Mouse (Mus musculus): ENCODE data around the gene Ints6. TPM values are rescaled to one million over a fixed set of nuclear protein-coding genes. Genes with fewer than 3 reads are reported as not detected.

Ints6 gene
- 10 to 100 TPM; 10.8 to 11.9 TPM for total RNA-seq (2021)
- long read RNA-seq, experiment 1, partial matches to known transcripts = 0 of 5 reads
- long read RNA-seq, experiment 1, other reads (novel, unspliced or antisense) = 5 of 5 reads
- long read RNA-seq, experiment 2, partial matches to known transcripts = 1 of 12 reads
- long read RNA-seq, experiment 2, other reads (novel, unspliced or antisense) = 11 of 12 reads

DNA sequence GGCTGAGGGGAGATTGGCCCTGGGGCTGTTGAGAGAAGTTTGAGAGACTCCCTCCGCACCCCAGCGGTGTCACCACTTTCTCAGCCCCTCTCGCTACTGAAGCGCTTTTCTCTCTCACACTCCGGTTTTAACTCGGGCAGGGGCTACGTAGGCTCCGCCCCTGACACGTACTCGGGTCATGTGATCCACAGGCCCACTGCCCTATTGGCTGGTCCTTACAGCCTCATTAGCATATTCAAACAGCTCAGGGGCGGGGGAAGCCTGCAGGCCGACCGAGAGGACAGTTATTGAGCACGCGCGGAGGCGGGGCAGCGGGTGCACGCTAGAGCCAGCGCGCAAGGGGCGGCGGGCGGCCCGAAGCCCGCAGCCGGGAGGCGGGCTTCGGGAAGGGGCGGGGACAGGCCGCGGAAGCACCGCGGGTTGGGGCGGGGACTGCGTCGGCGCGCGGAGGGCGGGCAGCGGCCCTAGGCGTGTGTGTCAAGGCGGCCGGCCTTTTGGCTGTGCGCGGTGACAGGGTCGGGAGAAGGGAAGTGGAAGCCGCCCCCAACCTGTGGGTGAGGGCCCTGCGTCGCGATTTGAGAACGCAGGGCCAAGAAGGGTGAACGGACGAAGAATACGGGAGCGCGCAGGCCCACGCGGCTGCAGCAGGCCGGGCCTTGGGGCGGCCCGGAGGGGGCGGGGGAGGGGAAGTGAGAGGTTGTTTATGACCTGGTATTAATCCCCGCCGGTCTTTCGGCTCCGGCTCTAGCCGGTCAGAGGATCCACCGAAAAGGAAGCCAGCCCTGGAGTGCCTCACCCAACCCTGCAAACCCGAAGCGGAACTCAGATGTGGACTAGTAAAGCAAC lies at the start of gene Ints6:
TSS of gene Ints6 (minus strand) at position 134 of the 846 bp plus-strand sequence.
- DNase-seq = peak; percentile 99

DNA sequence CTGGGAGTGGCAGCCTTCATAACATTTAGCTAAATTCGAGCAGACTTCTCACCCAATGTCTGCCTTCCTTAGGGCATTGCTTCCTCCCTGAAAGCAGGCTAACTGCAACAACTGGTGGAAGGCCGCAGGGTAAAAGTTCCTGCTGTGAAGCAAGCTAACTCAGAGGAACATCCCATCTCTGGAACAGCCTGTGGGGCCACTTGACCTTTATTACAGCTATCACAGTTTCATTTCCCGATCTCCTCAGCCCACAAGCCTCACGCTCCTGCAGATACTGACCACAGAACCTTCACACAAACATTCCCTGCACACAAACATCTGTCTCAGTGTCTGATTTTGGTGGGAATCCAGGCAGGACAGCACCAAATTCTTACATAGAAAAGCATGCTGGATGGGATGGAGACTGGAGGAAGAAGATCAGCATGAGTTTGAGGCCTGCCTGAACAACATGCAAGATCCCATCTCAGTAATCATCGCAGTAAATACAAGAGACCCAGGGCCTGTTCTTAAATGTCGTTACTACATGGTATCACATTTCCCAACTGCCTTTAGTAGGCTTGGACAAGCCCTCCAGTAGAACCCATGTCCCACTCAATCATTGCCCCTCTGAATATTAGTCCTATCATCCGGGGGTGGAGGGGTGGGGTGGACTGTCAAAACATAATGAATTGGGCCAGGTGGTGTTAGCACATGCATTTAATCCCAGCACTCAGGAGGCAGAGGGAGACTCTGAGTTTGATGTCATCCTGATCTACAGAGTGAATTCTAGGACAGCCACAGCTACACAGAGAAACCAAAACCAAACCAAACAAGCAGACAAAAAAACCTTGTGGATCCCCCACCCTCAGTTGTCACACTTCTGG lies 47.9 kb upstream of the Ints6 start:
- DNase-seq = no peak

GRCm38 (mm10) chr14:62806921-62807320 lies 46.0 kb upstream of the Ints6 start:
- no peak for DNase-seq

DNA sequence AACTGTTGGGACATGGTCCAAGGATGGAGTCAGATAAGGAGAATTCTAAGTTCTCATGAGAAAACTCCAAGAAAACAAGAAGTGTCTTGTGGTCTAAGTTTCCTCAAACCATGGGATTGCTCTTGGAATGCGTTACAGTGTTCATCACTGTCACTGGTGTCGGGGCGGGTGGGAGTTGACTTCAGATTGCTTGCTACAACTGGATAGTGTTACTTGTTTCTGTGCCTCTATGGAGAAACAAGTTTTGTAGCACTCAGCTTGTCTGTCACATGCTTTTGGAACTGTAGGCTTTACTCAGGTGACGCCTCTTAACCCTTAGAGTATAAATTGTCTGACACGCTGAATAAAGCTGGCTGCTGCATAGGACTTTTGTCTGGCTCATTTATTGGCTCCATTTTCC lies 42.2 kb upstream of the Ints6 start:
- no peak for DNase-seq

- DNase-seq = no peak
These were observed 39.8 kb upstream of the Ints6 start for GRCm38 (mm10) chr14:62800791-62801190.

DNA sequence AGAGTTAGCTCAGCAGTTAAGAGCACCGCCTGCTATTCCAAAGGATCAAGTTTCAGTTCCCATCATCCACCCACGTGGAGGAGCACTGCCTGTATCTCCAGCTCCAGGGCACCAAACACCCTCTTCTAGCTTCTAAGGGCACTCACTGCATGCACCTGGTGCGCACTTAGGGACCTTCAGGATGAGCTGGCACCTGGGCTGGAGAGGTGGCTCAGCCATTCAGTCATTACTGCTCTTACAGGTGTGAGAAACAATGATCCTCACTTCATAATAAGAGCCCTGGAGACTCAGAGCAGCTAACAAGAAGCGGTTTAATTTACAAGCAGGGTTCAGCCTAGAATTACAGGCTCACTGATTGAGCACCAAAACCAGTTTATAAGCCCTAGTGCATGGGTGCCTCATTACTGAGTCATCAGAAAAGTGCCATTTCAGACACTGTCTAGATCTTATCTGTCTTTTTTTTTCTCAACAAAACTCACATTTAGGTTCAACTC lies 37.7 kb upstream of the Ints6 start:
- DNase-seq = peak; percentile 8

DNA sequence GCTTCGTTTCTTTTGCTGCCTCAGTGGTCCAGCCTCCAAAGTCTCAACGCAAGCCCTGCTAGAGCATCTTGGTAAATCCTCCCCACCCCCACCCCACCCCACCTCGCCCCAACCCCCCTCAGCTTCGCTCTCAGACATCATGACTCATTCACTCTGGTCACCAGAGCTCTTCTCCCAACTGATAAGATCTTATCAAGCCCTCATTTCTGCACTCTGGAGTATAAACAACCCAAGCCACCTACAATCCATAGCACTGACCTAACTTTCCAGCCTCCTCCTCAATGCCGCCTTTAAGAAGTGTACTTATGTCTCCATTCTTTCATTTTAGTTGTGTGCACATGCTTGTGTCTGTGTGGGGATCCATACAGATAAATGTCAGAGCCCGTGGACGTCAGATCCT lies 34.8 kb upstream of the Ints6 start:
- DNase-seq = no peak

DNA sequence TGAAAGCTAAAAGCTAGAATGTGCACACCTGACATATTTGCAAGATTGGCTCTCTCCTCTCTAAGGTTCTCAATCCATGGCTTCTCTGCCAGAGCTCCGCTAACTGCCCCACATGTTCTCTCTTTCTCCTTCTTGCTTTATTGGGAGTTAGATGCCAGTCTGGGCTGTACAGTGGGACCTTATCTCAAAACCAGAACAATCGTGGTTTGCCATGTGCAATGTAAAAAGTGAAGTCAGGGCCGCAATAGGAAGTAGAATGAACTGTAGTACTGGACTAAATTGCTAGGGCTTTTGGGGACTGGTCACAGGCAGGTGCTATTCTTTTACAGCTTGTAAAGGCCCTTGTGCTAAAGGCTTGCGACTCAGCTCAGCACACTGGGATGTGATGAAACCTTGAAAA lies 28.3 kb upstream of the Ints6 start:
- DNase-seq = no peak

- DNase-seq = no peak
These were observed 22.0 kb upstream of the Ints6 start for GRCm38 (mm10) chr14:62782981-62783380.

GRCm38 (mm10) chr14:62780520-62781316 lies 19.7 kb upstream of the Ints6 start:
- no peak for DNase-seq

GRCm38 (mm10) chr14:62778095-62778494 lies 17.1 kb upstream of the Ints6 start:
- DNase-seq = no peak

GRCm38 (mm10) chr14:62775034-62775433 lies 14.1 kb upstream of the Ints6 start:
- no peak for DNase-seq

- no peak for DNase-seq
These were observed 13.3 kb upstream of the Ints6 start for GRCm38 (mm10) chr14:62774246-62774645.

- DNase-seq = no peak
These were observed 12.8 kb upstream of the Ints6 start for GRCm38 (mm10) chr14:62773766-62774165.

- no peak for DNase-seq
These were observed 4.4 kb upstream of the Ints6 start for GRCm38 (mm10) chr14:62765398-62765797.

DNA sequence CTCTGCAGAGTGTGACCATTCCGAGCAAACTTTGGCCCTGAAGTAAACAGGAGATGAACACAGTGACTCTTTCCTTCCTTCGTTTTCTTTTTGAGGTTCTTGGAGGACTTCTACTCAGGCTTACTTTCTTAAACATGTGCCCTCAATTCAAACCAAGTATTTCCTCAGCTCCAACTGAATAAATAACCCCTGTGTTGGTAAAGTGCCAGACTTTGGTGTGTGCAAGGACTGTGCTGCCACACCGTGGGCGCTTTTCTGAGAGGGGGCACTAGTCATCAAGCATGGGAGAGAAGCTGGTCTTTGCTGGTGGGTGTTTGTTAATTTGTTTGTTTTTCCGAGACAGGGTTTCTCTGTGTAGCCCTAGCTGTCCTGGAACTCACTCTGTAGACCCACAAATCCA lies 3.4 kb upstream of the Ints6 start:
- DNase-seq = no peak

GRCm38 (mm10) chr14:62761943-62762342 lies 974 bp upstream of the Ints6 start:
- DNase-seq = no peak

DNA sequence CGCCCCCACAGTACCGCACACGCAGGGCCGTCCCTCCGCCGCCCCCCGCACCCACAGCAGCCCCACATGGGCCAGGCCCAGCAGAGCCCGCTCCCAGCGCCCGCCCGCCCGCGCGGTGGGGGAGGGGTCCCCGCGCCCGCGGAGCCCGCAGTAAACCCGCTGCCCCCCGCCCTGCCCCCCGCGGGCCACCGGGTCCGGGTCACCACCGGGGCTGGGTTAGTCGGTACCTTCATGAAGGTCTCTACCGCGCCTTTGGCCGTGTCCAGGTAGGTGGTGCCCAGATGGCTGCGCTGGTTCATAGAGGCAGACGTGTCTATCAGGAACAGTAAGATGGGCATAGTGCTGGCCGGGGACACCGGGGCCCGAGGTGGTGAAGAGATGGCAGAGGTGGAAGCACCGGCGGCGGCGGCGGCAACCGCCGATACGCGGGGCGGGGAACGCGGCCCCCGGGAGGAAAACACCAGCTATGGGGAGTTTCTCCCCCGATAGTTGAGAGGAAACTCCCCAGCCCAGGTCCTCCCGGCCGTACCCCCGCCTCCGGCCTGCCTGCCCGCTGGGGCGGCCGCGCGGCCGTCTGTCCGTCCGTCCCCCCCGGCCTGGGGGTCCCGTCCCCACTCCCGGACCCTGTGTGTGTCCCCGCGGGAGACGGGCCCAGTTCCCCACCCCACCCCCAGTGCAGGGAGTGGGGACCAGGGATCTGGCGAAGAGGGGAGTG lies 491 bp downstream of the Ints6 start:
- peak; percentile 67 for DNase-seq

- DNase-seq = peak; percentile 75
These were observed 1.1 kb downstream of the Ints6 start for GRCm38 (mm10) chr14:62759771-62760320.

DNA sequence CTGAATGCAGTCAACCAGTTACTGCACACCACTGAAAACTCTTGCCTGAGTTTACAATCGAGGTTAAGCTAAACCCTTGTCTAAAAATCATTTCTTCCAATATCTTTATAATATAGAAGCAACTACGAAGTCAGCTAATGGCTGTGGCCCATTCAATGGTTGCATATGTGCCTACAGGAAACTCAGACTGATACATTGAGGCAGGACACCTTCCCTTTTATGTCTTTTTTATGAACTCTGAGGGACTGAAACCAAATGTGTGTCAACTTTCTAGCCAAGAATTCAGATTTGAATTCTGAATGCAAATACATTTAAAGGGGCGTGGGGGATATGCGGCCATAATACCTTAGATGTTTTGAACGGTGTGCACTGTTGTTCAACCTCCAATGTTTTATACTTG lies 2.3 kb downstream of the Ints6 start:
- no peak for DNase-seq
